Comparison of ENCODE assay signal across 21 mouse cellular contexts in genomic region chr15:30184020-30184419, GRCm38 (mm10).
"Had no signal": no experiment of that assay in that cellular context is flagged by ENCODE, and none has a peak within 500 bp of the region (broad histone marks: within the 10 kb centered on the region; RNA-seq: fewer than 3 reads in every experiment).

No protein-coding gene starts in this region.

- ATAC-seq: forebrain, embryonic 13.5 days; forebrain, embryonic 14.5 days; forebrain, embryonic 15.5 days; forebrain, embryonic 16.5 days; forebrain, postnatal 0 days had no signal

- DNase-seq: cerebellum, adult 8-10 months; cerebellum, adult 9-10 months; cerebellum, adult 9-11 months; cerebellum, postnatal 10 days; cerebellum, postnatal 14 days; cerebellum, postnatal 25 days; cerebellum, postnatal 36 days; embryo, embryonic 11 days; forebrain, postnatal 0 days; gastrocnemius, adult 2 months; gastrocnemius, postnatal 10 days; gastrocnemius, postnatal 14 days; gastrocnemius, postnatal 25 days; gastrocnemius, postnatal 36 days; heart, adult 11 months; heart, adult 18-20 months; heart, adult 2 months had no signal
